In genomic region chr12:41483593-41484451, GRCm38 (mm10) we compare ENCODE assay signal across 9 mouse cellular contexts. TPM values are rescaled to one million over a fixed set of nuclear protein-coding genes. Genes with fewer than 3 reads are reported as not detected.
A peak's percentile ranks its signal among the peaks of the same experiment; 100 is the strongest.
DNase-seq lines count a peak whose midpoint lies in the region; ATAC-seq and TF ChIP-seq lines count a peak whose summit lies in the region.
"Had no signal": no experiment of that assay in that cellular context is flagged by ENCODE, and none has a peak within 500 bp of the region (broad histone marks: within the 10 kb centered on the region; RNA-seq: fewer than 3 reads in every experiment).

No protein-coding gene starts in this region.

- peak overlapping the region; percentile 31 for H3K4me3 ChIP-seq in kidney, postnatal 0 days (replicated peaks; ENCODE audit: low read depth, low read length)
- peak overlapping the region; percentile 43 for H3K4me3 ChIP-seq in brown adipose tissue, adult 24 weeks (ENCODE audit: insufficient read depth, low read depth, low read length)
- peak overlapping the region; percentile 55 for H3K4me3 ChIP-seq in forebrain, embryonic 13.5 days
- H3K4me3 ChIP-seq in midbrain, postnatal 0 days (ENCODE audit: low read depth, low read length): peak overlapping the region; percentile 53

- peak overlapping the region; percentile 73 for H3K4me2 ChIP-seq in kidney, postnatal 0 days (ENCODE audit: low read length)
- peak overlapping the region; percentile 68 for H3K4me2 ChIP-seq in forebrain, embryonic 13.5 days
- peak overlapping the region; percentile 57 for H3K4me2 ChIP-seq in midbrain, postnatal 0 days (ENCODE audit: low read depth, low read length, poor library complexity, severe bottlenecking)

- WGBS in kidney, postnatal 0 days: 10% methylated on average over 23 of the region's 23 CpGs
- WGBS in forebrain, embryonic 13.5 days: 25% methylated on average over 23 of the region's 23 CpGs
- WGBS in midbrain, postnatal 0 days: 18% methylated on average over 23 of the region's 23 CpGs

- DNase-seq in kidney, postnatal 0 days (ENCODE audit: low spot score): peak; percentile 29
- no peak for DNase-seq in kidney, postnatal 25 days
- DNase-seq in layer of hippocampus, postnatal 14 days (ENCODE audit: low spot score in 2 of 2): peak; percentile 35 to 38
- DNase-seq in midbrain, postnatal 0 days (ENCODE audit: low spot score): peak; percentile 60
- no peak for DNase-seq in adipocyte (ENCODE audit: low spot score)
- DNase-seq in urinary bladder, adult 18-20 months (ENCODE audit: low spot score in 2 of 2): no peak

- no peaks in the 10 kb centered on the region for H3K36me3 ChIP-seq in kidney, postnatal 0 days (ENCODE audit: insufficient read depth, low read length)
- no peaks in the 10 kb centered on the region for H3K36me3 ChIP-seq in forebrain, embryonic 13.5 days (ENCODE audit: poor library complexity, severe bottlenecking)
- H3K36me3 ChIP-seq in midbrain, postnatal 0 days (ENCODE audit: insufficient read depth, low read length): no peaks in the 10 kb centered on the region

- H3K9me3 ChIP-seq in kidney, postnatal 0 days (replicated peaks; ENCODE audit: low read length): no peaks in the 10 kb centered on the region
- H3K9me3 ChIP-seq in forebrain, embryonic 13.5 days (replicated peaks): no peaks in the 10 kb centered on the region
- no peaks in the 10 kb centered on the region for H3K9me3 ChIP-seq in midbrain, postnatal 0 days (ENCODE audit: low read length)

- TF ChIP-seq CTCF in kidney, postnatal 0 days (IDR thresholded peaks at IDR 0.05; ENCODE audit: low read depth): no peak
- TF ChIP-seq CTCF in midbrain, postnatal 0 days (IDR thresholded peaks at IDR 0.05): no peak

- ATAC-seq in kidney, postnatal 0 days (replicated peaks; ENCODE audit: low FRiP score, low read depth): no peak
- ATAC-seq in forebrain, embryonic 13.5 days: peak; percentile 22
- ATAC-seq in midbrain, postnatal 0 days (ENCODE audit: low FRiP score): no peak; the same call in 1 of the 2 replicates
- ATAC-seq: Patski had no signal

- no peak overlapping the region for H3K27ac ChIP-seq in kidney, postnatal 0 days
- no peak overlapping the region for H3K27ac ChIP-seq in brown adipose tissue, adult 24 weeks (replicated peaks; ENCODE audit: low read depth, low read length)
- peak overlapping the region; percentile 85 for H3K27ac ChIP-seq in forebrain, embryonic 13.5 days
- peak overlapping the region; percentile 80 for H3K27ac ChIP-seq in midbrain, postnatal 0 days (ENCODE audit: low read depth, low read length)

- H3K9ac ChIP-seq in kidney, postnatal 0 days (ENCODE audit: low read depth, low read length): no peak overlapping the region
- H3K9ac ChIP-seq in forebrain, embryonic 13.5 days: peak overlapping the region; percentile 74
- peak overlapping the region; percentile 69 for H3K9ac ChIP-seq in midbrain, postnatal 0 days (replicated peaks; ENCODE audit: low read length, poor library complexity, severe bottlenecking)

- H3K4me1 ChIP-seq in kidney, postnatal 0 days (replicated peaks; ENCODE audit: insufficient read depth, low read length): no peaks in the 10 kb centered on the region
- peaks cover 3% of the 10 kb centered on the region; the same call in 1 of the 2 replicates for H3K4me1 ChIP-seq in brown adipose tissue, adult 24 weeks (ENCODE audit: control insufficient read depth, insufficient read depth, insufficient read length, low read length)
- peaks cover 19% of the 10 kb centered on the region for H3K4me1 ChIP-seq in forebrain, embryonic 13.5 days
- peaks cover 3% of the 10 kb centered on the region; the same call in 1 of the 2 replicates for H3K4me1 ChIP-seq in midbrain, postnatal 0 days (ENCODE audit: insufficient read depth, low read length)

- no peaks in the 10 kb centered on the region for H3K27me3 ChIP-seq in kidney, postnatal 0 days (ENCODE audit: insufficient read depth, low read length)
- no peaks in the 10 kb centered on the region for H3K27me3 ChIP-seq in forebrain, embryonic 13.5 days
- H3K27me3 ChIP-seq in midbrain, postnatal 0 days (ENCODE audit: insufficient read depth, low read length): no peaks in the 10 kb centered on the region
- H3K27me3 ChIP-seq: Patski had no signal

RNA-seq across cellular contexts. Expression of gene Lrrn3, which starts 2.4 kb away (rescaled TPM):
- polyA plus RNA-seq in kidney, postnatal 0 days (2015; fragmentation: Nextera tagmentation; extraction: Ambion mirVana): 2.7 and 2.8 TPM in 2 replicates
- polyA plus RNA-seq in brown adipose tissue, adult 24 weeks (2012; ENCODE audit: insufficient read depth, insufficient read length, missing spikeins): not detected in 2 replicates
- polyA plus RNA-seq in forebrain, embryonic 13.5 days (2015; fragmentation: Nextera tagmentation; extraction: Ambion mirVana): 52.4 and 53.8 TPM in 2 replicates
- 10 to 100 TPM; 60.4 to 63.7 TPM for total RNA-seq in layer of hippocampus, postnatal 14 days (2021)
- total RNA-seq in midbrain, postnatal 0 days (2014; rRNA removed): 101 and 110 TPM in 2 replicates
- polyA plus RNA-seq in midbrain, postnatal 0 days (2015; fragmentation: Nextera tagmentation; extraction: Ambion mirVana): 84.4 and 89.3 TPM in 2 replicates

Comparison
In these comparisons a context has a peak if more than half of its experiments do, and no peak if none do; other contexts are left out.
1. DNase-seq: peak in kidney, postnatal 0 days (single experiment), layer of hippocampus, postnatal 14 days (2 of 2) and midbrain, postnatal 0 days (single experiment); none in kidney, postnatal 25 days (0 of 2), adipocyte (single experiment) and urinary bladder, adult 18-20 months (0 of 2).
2. H3K27ac ChIP-seq: peak in forebrain, embryonic 13.5 days (single experiment) and midbrain, postnatal 0 days (single experiment); none in kidney, postnatal 0 days (single experiment) and brown adipose tissue, adult 24 weeks (single experiment).
3. RNA of gene Lrrn3, which starts 2.4 kb away (polyA plus RNA-seq): 84.4 to 89.3 TPM in midbrain, postnatal 0 days and 52.4 to 53.8 TPM in forebrain, embryonic 13.5 days; 2.7 to 2.8 TPM in kidney, postnatal 0 days and not detected in brown adipose tissue, adult 24 weeks; every median in the first group is over 10 times any median in the second.
4. Peak in every context shown above with its lines, with median percentiles within 50 percentile points of each other: H3K4me2 ChIP-seq and H3K4me3 ChIP-seq.